Mouse (Mus musculus): ENCODE data around the gene Sohlh2. TPM values are rescaled to one million over a fixed set of nuclear protein-coding genes. Genes with fewer than 3 reads are reported as not detected.

The Sohlh2 gene
- not detected in 4 replicates for total RNA-seq (2023; ENCODE audit: inconsistent age)

GRCm38 (mm10) chr3:55181766-55182165 lies at the start of gene Sohlh2:
TSS of gene Sohlh2 (plus strand) at chr3:55182028.

GRCm38 (mm10) chr3:55137039-55137438 lies 44.8 kb upstream of the Sohlh2 start, which contains the start of gene Ccdc169:
TSS of gene Ccdc169 (plus strand) at chr3:55137339.

GRCm38 (mm10) chr3:55241730-55242421 lies 60.0 kb downstream of the Sohlh2 start, which contains the start of gene Dclk1:
TSS of gene Dclk1 (plus strand) at chr3:55242364.

Other genes with a start within 250 kb of the Sohlh2 start
- not detected in 4 replicates for gene Ccna1, start 126.5 kb upstream of the Sohlh2 start, total RNA-seq (2023; ENCODE audit: inconsistent age)
- 14.9 to 18.0 TPM (median 16.6 TPM) in 4 replicates for gene Spg20, start 69.9 kb upstream of the Sohlh2 start, total RNA-seq (2023; ENCODE audit: inconsistent age)
- gene Ccdc169, start 44.7 kb upstream of the Sohlh2 start, total RNA-seq (2023; ENCODE audit: inconsistent age), result not detected in 4 replicates
- 0.13 TPM in 1 of 4 replicates, not detected in the others for gene Dclk1, start 60.3 kb downstream of the Sohlh2 start, total RNA-seq (2023; ENCODE audit: inconsistent age)

Data from B cell, adult (primary cell).